Mouse (Mus musculus) kidney, postnatal 25 days (tissue): ENCODE measurements around the gene Celf5.

Experiments
- DNase-seq, 2 experiments: peaks; one replicate each; pipeline ENCODE4 v3.0.0; 2021; ENCODE audit warnings: mixed read lengths in 2 of 2

The Celf5 gene

GRCm38 (mm10) chr10:81425236-81425850 is 57.2 kb downstream of the Celf5 start:
- DNase-seq, result peak; percentile 50 to 85

DNA sequence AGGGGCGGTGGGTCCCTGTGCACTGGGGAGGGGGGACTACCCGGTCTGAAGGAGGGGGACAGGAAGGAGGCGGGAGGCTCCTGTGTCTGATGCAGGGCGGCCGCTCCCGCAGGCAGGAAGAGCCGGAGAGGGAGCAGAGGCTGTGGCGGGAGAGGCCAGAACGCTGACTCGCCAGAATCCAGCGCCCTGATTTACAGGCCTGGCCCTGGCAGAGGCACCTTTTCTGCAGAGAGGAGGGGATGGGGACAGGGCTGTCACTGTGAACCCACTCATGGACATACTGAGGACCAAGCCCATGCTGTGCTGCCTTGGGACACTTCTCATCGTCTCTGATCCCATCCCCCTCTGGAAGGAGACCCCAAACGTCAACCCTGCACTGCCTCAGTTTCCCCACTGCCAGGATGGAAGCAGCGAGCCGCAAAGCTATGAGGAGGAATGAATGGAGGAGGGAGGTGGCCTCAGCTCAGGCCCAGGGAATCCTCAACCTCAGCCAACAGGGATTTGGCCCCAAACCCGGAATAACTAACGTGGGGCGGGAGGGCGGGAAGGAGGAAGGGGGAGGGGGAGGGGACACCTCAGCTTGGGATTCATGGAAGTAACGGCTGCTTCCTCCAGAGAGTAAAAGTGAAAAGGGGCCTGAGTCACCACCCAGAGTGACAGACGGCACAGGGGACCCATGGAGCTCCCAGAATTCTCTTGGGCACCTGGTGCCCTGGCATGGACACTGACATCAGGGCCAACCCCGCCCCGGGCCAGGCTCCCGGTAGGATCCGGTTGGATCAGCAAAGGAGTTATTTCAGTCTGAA is 58.1 kb downstream of the Celf5 start:
- DNase-seq, result peak; percentile 81 to 93

DNA sequence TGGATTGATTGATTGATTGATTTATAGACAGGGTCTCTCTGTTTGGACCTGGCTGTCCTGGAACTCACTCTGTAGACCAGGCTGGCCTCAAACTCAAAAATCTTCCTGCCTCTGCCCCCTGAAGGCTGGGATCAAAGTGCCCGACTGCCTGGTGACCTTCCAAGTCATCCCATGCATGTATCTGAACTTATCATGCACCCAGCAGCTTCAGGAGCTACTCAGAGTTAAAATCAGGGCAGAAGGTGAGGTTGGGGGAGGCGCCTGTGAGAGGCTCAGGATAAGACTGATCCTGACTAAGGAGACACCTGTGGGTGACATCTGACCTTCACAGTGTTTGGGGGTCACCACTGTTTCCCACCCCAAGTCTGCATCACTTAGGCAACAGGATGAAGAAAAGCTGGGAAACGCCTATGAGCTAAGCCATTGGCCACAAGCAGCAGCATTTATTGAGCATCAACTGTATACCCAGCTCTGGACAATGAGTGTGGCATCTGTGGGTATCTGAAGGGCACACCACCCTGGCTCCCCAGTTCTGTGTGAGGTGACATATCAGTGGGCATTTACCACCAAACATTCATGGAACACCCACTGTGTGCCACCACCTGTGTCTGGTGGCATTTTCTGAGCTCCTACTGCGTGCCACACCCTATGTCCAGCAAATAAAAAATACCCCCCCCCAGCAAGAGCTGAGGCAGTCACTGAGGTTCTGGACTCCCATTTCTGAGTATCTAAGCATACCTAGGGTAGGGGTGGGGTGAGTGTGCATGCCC is 58.8 kb downstream of the Celf5 start:
- peak; percentile 1 to 43 for DNase-seq

DNA sequence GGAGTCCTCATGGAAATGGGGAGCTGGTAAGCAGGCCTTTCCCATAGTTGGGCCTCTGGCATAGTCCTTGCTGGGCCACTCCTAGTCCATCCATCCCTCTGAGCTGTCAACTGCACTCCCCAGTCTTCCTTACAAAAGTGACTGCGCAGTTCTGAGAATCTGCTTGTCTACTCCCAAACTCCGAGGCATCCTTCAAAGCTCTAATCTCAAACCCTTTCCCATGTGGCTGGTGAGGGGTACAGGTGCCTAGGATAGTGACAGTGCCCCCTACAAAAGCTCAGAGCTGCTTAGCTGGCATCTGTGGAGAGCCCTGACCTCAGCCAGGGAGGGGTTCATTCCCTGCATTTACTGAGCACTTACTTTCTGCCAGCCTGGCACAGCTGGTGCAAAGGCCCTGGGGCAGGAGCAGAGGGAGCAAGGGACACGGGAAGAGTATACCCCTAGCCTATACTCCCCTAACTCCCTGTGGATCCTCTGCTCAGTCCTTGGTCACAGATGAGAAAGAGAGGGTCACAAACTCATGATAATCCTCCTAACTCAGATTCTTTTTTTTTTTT is 59.8 kb downstream of the Celf5 start:
- DNase-seq, result peak in 1 of 2 experiments; percentile 1

DNA sequence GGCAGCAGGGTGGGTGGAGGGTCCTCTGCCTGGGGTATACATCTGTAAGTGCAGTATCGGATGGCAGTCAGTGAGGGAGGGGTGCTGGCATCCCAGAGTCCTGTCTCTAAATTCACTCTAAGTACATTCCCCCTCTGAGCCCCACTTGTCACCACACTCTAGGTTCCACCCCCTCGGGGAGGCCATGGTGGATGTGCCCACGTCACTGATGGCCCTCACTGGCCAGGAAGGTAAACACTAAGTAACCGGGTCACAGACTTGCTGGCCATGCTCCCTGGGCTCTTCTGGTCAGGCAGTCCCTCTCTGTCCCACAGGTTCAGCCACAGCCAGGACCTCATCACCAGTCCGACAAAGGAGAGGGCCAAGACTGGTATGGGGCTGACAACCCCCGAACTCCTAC is 60.3 kb downstream of the Celf5 start:
- DNase-seq, result peak; percentile 2 to 55

- DNase-seq, result peak; percentile 2 to 52
Observed at GRCm38 (mm10) chr10:81421797-81422100, 60.8 kb downstream of the Celf5 start.

GRCm38 (mm10) chr10:81421041-81421796 is 61.3 kb downstream of the Celf5 start:
- peak in 1 of 2 experiments; percentile 1 for DNase-seq

DNA sequence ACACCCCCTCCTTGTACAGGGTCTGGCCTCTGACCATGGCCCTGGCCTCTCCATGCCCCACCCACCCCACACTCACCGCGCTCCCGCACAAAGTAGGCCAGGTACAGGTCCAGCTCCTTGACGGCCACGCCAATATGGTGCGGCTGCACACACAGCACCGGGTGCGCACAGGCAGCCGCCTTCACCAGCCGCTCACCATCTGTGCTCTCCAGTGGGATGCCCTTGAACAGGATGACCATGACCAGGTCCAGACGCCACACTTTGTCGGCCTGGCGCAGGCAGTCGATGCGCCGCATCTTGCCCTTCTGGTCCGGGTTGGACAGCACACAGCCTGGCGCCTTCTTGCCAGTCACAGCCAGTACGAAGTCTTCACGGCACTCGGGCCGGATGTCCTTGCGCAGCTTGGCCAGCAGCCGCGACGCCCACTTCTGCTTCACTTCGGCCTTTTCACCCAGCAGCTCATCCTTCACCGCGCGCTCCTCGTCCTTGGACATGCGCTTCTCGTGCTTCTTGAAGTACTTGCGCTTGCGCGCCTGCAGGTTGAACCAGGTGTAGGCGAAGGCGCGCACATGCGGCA is 62.2 kb downstream of the Celf5 start:
- peak; percentile 3 to 61 for DNase-seq

GRCm38 (mm10) chr10:81419111-81419928 is 63.2 kb downstream of the Celf5 start:
- DNase-seq, result peak in 1 of 2 experiments; percentile 36

DNA sequence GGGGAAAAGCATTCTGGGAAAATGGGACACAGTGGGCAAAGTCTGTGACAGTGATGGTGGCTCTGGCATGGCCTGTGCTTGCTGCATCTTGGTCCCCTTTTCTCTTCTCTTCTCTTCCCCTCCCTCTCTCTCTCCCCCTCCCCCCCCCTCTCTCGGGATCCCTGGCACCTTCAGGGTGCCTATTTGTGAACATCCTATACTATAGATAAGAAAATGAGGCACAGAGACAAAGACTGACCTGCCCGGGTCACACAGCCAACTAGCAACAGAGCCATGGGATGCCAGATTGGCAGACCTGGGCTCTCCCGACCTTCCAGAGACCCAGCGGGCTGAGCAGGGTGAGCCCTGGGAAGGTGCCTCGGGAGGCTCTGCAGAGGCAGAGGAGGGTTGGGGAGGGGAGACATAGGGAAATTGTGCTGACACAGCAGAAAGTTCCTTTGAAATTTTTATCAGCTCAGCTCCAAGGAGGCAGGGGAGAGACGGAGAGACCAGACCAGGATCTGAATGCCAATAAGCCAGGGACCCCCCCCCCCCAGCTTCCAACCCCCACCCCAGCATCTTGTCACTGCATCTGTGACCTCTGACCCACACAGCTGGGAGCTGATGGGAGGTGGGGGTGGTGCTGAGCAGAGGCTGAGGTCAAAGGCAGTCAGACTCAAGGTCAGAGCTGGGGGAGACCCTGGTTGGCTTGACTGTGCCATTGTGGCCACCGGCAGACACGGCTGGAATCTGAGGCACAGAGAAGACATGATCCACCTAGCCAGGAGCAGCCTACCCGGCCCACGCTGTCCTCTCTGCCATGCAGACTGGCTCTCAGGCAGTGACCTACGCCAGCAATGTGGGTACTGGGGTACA is 64.1 kb downstream of the Celf5 start:
- peak in 1 of 2 experiments; percentile 60 for DNase-seq

DNA sequence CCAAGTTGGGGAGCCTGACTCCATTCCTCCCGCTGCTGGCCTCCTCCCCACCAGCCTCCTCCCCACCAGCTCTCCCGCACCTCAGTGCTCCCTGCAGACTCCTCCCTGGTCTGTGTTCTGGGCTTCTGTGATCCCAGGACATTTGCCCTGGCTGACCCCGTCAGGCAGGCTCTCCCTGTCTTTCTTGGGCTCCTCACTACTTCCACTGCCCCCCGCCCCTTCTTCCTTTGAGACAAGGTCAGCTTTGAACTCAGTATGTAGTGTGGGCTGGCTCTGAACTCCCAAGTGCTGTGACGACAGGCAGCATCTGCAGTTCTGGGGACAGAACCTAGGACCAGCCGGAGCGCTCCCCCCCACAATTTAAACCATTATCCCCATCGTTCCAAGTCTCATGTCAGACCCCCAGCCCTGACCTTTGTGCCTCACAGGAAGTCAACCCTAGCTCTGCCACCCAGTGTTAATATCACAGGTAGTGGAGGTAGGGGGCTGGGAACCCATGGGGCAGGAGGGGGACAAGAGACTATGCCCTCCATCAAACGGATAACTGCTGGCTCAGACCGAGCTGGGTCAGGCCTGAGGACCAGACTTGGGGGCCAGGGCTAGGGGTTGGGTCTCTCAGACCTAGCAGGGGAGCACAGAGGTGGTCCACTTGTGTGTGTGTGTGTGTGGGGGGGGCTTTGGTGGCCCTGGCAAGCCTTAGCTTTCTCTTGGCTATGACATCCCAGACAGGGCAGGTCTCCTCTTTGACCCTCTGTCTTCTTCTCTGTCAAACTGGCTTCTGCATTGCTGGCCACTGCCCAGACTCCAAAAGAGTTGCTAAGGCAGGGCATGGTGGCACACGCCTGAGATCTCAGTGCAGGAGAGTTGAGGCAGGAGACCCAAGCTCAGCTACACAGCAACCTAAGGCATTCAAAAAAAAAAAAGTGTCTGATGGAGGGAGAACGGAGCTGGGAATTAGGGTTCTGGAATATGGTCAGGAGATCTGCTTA is 65.0 kb downstream of the Celf5 start:
- DNase-seq, result peak in 1 of 2 experiments; percentile 44

DNA sequence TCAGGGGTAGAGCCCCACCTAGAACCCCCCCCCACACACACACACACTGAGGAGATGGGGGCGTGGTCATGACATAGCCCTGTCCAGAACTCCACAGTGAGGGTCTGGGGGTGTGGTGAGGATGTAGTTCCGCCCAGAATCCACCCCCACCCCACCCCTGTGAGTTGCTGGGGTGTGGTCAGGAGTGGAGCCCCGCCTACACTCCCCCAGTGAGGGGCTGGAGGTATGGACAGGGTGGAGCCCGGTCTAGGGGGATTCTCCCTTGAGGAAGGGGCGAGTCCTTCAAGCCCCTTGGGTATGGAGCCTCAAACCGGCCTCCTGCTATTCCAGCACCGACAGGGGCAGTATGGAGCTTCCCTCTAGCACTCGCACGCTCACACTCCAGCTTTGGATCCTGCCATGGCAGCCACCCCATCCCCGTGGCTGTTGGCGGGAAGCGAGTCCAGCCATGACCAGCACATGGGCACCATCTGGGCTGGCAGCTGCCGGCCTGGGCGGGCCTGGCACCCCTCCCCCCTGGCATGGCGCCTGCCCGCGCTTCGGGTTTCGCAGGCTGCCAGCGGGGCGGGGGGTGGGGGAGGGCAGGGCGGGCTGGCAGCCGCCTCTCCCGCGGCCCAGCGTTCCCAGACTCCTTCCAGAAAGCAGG is 65.8 kb downstream of the Celf5 start:
- peak; percentile 85 to 96 for DNase-seq

- peak in 1 of 2 experiments; percentile 79 for DNase-seq
Observed at GRCm38 (mm10) chr10:81415549-81416310, 66.8 kb downstream of the Celf5 start.

GRCm38 (mm10) chr10:81415146-81415545 is 67.4 kb downstream of the Celf5 start:
- DNase-seq, result no peak

GRCm38 (mm10) chr10:81414682-81415081 is 67.8 kb downstream of the Celf5 start:
- DNase-seq, result peak; percentile 75 to 92

DNA sequence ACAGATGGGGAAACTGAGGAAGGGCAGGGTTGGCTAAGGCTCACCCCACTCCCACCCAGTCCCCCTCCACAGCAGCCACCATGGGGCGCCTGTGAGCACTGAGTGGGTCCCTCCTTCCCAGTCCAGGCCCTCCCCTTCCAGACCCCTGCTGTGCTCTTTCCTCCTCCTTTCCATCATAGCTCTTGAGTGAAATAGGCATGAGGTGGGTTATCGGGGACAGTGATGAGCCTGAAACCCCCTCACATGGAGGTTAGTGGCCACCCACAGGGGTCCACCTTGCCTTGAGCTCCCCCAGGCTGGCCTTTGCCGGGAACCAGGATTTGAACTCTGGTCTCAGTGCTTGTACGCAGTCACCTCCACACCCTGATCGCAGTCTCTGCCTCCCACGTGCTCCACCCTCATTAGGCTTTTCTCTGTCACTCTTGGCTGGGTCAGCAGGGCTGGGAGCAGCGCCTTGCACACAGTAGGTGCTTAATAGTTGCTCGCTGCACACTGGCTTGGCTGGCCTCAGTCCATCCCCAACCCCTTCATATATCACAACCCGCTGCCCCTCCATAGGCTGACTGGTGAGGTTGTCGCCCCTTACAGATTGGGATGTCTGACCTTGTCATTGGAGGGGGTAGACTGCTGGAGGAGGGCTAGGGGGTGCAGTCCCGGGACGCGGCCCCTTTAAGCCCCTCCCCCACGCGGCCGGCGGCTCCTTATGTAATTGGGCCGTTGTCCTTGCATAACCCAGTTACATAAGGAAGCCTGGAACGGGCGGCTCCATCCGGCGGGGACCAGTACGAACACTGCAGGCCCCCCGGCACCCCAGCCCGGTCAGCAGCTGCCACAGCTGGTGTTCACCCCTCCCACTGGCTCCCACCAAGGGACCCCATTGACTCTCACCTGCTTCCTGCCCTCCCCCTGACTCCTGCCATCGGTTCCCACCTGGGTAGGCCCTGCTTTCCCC is 68.9 kb downstream of the Celf5 start:
- DNase-seq, result peak; percentile 93 to 97
